Mouse (Mus musculus) urinary bladder, postnatal 14 days (tissue): ENCODE data around the gene Col9a2.

Experiments
- DNase-seq: peaks from one replicate; pipeline ENCODE4 v3.0.0; 2021; ENCODE audit warnings: low spot score

The Col9a2 gene

DNA sequence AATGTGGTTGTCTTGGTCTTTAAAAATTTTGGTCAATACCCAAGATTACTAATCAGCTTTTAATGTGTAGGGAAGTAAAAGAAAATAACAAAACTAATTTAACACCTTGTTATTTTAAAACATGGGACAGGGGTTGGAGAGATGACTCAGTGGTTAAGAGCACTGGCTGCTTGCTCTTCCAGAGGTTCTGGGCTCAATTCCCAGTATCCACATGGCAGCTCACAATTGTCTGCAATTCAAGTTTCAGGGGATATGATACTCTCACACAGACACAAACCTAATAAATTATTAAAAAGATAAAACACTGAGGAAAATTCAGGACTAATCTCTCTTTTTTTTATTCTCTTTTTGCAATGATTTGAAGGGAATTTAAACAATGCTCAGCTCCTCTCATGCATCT is 45.3 kb downstream of the Col9a2 start:
- no peak for DNase-seq

DNA sequence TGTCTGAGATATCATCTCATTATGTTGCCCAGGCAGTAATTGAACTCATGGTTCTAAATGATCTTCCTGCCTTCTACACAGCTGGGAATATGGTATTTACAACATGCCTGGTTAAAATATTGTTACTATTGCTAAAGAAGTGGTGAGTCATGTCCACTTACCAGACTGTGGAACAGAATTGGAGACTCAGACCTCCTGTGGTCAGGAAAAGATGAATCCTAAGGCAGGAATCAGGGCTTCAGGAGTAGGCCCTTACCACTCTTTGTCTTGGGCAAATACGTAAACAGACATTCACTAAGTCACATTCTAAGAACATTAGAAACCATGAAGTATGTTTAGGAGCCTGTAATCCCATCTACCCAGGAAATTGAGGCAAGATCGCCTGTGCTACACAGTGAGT is 49.5 kb downstream of the Col9a2 start:
- no peak for DNase-seq

DNA sequence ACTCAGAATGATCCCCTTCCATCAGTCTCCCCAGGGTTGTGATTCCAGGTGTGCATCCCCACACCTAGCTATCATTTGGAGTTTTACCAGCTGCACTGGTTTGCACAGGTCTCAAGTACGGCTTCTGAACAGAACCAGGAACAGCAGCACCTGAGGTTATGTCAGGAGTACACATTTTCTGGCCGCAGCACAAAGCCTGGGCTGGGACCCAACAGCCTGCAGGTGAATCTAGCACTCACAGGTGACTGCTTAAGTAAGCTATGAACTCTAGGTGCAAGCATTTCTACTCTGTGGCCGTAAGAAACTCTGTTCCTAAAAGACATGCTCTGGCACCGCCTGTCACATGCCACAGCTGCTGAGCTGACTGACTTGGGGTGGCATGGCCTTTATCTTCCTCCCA is 51.0 kb downstream of the Col9a2 start:
- DNase-seq = no peak

DNA sequence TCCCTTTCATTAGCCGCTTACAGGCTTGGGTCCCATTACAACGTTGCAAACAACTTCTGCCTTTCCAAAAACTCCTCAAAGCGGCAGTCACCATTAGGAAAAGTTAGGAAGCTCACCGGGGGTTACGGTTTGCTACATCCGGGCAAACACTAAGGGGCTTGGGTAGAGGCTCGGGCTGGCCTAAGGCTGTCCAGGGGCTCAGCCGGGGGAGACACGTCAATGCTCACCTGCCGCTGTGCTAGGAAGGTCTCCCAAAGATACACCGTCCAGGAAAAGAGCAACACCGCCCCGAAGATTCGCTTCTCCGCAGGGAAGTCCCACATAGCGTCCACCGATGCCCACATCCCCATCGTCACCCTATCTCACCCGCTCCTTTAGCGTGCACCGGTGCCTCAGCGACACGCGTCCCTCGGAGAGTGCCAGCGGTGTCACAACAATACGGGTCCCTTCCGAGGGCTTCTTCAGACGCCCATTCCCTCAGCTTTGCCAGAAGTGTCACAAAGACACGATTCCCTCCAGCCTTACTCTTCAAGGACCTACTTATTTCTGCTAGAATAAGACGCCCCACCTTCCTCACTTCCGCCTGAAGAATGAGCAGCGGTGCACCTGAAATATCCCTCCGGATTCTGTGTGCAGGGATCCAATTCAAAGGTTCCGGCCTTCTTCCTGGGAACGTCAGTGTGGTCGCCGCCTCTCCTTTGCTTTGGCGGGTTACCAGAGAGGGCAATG is 58.6 kb downstream of the Col9a2 start, which contains the start of gene Zmpste24:
Gene Zmpste24, minus strand, starts transcription at position 592 of the 729 bp plus-strand sequence.
- peak; percentile 80 for DNase-seq

DNA sequence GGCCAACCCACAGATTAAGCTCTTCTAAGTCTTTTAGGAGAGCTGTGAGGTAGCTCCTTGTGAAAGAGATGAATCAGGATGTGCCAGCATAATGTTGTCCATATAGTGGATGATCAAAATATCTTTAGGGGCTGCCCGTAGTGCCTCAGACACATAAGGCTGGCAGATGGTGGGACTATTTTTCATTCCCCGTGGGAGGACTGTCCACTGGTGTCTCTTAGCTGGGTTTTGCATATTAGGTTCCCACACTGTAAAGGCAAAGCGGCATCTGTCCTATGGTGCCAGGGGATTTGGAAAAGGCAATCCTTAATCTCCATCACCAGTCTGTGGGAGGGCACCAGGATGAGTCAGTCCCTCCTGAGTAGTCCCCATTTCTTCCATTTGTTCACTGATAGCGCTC is 64.1 kb downstream of the Col9a2 start:
- DNase-seq = no peak
